Mouse (Mus musculus): ENCODE measurements around the gene B4galt2. TPM values are rescaled to one million over a fixed set of nuclear protein-coding genes. Genes with fewer than 3 reads are reported as not detected.
A peak's percentile ranks its signal among the peaks of the same experiment; 100 is the strongest.

The B4galt2 gene
- polyA plus RNA-seq, 1 experiment from 2014 or later = 28.7 TPM

DNA sequence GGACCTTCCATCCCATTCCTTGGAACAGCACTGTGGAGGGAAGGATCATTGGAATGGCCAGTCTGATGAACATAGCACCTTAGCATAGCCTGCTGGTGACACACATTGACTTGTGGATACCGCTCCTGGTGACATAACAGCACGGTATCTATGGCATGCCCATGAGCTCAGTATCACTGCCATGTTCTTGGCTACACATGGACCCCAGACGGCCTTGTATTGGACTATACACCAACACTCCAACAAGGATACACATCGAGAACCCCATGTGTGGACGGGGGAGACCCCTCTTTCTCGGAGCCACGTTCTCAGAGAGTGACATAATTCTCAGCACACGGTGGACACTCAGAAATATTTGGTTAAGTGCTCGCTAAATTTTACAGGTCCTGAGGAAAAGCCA is 52.5 kb downstream of the B4galt2 start:
- Histone ChIP-seq H3K9me3 (replicated peaks) (no peaks in the 10 kb centered on the region), H3K4me2 (no peak overlapping the region), H3K4me3 (no peak overlapping the region), H3K36me3 (ENCODE audit: poor library complexity, severe bottlenecking) (no peaks in the 10 kb centered on the region), H3K27me3 (no peaks in the 10 kb centered on the region; the same call in 1 of the 2 replicates), H3K4me1 (peaks cover 14% of the 10 kb centered on the region), H3K9ac (no peak overlapping the region), H3K27ac (no peak overlapping the region)
- ATAC-seq = no peak
- 94% methylated on average over 9 of the region's 9 CpGs for WGBS

DNA sequence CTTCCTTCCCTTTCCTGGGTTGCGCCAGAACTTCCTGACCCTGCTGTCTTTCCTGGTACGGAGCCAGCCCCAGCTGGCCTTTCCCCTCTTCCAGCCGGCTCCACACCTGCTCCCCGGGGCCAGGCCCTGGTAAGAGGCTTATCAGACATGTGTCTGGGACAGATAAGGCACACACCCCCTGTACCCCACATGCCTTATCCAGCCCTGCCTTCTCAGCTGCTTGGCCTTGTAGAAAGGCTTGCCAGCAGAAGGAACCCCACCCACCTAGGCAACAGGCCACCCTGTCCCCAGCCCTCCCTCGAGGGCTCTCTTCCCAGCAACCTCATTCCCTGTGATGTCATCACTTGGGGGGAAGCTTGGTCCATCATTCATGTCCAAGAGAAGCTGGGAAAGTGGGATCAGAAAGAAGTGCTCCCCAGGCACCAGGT is 53.1 kb downstream of the B4galt2 start:
- peak overlapping the region; percentile 32 for H3K4me2 ChIP-seq

DNA sequence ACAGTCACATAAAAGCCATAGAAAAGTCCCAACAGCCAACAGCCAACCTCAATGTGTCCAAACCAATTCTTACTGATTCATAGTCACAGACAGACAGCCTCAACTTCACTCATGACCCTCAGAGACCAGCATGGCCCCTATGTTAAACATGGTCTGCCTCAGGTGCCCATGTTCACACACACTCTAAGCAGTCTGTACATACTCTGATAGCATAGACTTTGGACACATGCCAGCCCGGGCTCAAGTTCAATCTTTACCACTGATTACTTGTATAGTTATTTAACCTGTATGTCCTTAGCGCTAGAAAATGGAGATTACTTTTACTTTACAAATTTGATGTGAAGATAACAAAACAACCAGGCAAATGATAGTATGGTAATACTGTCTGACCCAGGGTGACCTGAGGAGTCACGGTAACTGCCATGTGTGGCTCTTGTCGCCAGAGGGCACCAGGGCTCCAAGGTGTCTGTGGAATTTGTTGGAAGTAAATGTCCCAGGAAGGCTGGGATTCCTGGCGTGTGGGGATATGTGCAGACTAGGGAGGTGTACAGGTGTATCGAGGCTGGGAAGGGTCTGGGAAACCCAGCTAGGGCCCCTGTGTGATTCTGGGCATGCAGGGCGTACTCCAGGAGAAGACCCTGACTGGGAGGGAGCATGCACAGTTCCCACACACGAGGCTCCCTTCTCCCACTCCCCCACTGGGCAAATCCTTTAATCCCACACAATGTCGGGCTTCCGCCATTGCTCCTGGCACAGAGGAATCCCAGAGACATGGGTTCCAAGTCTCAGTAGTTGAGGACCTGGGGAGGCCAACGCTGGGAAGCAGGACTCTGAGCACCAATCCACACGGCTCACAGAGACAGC is 53.8 kb downstream of the B4galt2 start:
- H3K9me3 ChIP-seq (replicated peaks) = no peaks in the 10 kb centered on the region
- 7% methylated on average over 12 of the region's 12 CpGs for WGBS
- ATAC-seq = 0 out of 2 replicates have a peak, but pooled peaks have one; percentile 36
- H3K9ac ChIP-seq = 0 out of 2 replicates have a peak overlapping the region, but pooled peaks have one; percentile 26
- H3K36me3 ChIP-seq (ENCODE audit: poor library complexity, severe bottlenecking) = no peaks in the 10 kb centered on the region
- peaks cover 10% of the 10 kb centered on the region for H3K4me1 ChIP-seq
- no peaks in the 10 kb centered on the region; the same call in 1 of the 2 replicates for H3K27me3 ChIP-seq
- H3K4me2 ChIP-seq = peak overlapping the region; percentile 32
- H3K4me3 ChIP-seq = no peak overlapping the region
- no peak overlapping the region for H3K27ac ChIP-seq

More for the DNA sequence above, 53.1 kb downstream of the B4galt2 start:
- ATAC-seq = no peak
- Histone ChIP-seq H3K36me3 (ENCODE audit: poor library complexity, severe bottlenecking) (no peaks in the 10 kb centered on the region), H3K4me1 (peaks cover 14% of the 10 kb centered on the region), H3K27me3 (no peaks in the 10 kb centered on the region; the same call in 1 of the 2 replicates), H3K9ac (0 out of 2 replicates have a peak overlapping the region, but pooled peaks have one; percentile 26), H3K9me3 (replicated peaks) (no peaks in the 10 kb centered on the region), H3K27ac (no peak overlapping the region), H3K4me3 (no peak overlapping the region)
- WGBS = 16% methylated on average over 5 of the region's 5 CpGs

DNA sequence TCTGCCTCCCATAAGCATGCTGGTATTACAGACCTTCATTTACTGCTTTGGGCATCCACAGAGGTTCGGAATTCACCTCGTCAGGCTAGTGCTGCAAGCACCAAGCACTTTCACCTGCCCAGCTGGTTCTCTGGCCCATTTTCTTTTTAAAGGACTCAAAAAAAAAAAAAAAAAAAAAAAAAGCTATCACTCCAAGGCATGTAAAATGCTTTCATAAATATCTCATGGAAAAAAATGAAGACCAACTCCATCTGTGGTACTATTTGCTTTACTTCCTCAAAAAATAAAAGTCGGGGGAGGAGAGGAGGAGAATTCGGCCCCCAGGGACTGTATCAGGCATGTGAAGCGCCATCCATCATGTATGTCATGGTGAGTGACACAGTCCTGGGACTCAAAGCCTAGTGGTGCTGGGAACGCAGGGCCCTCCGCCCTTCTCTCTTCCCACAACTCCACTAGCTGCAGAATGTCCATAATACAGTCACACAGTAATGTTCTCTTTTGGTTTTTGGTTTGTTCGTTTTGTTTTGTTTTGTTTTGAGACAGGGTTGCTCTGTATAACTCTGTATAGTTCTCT is 54.6 kb downstream of the B4galt2 start:
- H3K4me1 ChIP-seq = peaks cover 7% of the 10 kb centered on the region
- WGBS = 81% methylated on average over 8 of the region's 8 CpGs
- H3K27ac ChIP-seq = no peak overlapping the region
- H3K36me3 ChIP-seq (ENCODE audit: poor library complexity, severe bottlenecking) = no peaks in the 10 kb centered on the region
- no peak overlapping the region for H3K9ac ChIP-seq
- no peaks in the 10 kb centered on the region for H3K9me3 ChIP-seq (replicated peaks)
- H3K4me2 ChIP-seq = no peak overlapping the region
- no peak overlapping the region for H3K4me3 ChIP-seq
- no peaks in the 10 kb centered on the region; the same call in 1 of the 2 replicates for H3K27me3 ChIP-seq
- ATAC-seq = no peak

Other genes with a start within 250 kb of the B4galt2 start
- gene Dmap1, start 201.2 kb downstream of the B4galt2 start, polyA plus RNA-seq (2015; fragmentation: Nextera tagmentation; extraction: Ambion mirVana) = 73.6 and 76.7 TPM in 2 replicates
- gene Gm12845, start 159.1 kb downstream of the B4galt2 start, polyA plus RNA-seq (2015; fragmentation: Nextera tagmentation; extraction: Ambion mirVana) = not detected in 2 replicates
- gene Klf17, start 117.8 kb downstream of the B4galt2 start, polyA plus RNA-seq (2015; fragmentation: Nextera tagmentation; extraction: Ambion mirVana) = not detected in 2 replicates
- gene Slc6a9, start 49.0 kb downstream of the B4galt2 start, polyA plus RNA-seq (2015; fragmentation: Nextera tagmentation; extraction: Ambion mirVana) = 7.8 and 7.9 TPM in 2 replicates
- gene Ccdc24, start 10.9 kb downstream of the B4galt2 start, polyA plus RNA-seq (2015; fragmentation: Nextera tagmentation; extraction: Ambion mirVana) = 1.2 and 2.1 TPM in 2 replicates
- 333 and 349 TPM in 2 replicates for gene Atp6v0b, start 3.8 kb upstream of the B4galt2 start, polyA plus RNA-seq (2015; fragmentation: Nextera tagmentation; extraction: Ambion mirVana)
- 27.3 and 28.5 TPM in 2 replicates for gene Dph2, start 8.5 kb upstream of the B4galt2 start, polyA plus RNA-seq (2015; fragmentation: Nextera tagmentation; extraction: Ambion mirVana)
- 60.5 and 70.6 TPM in 2 replicates for gene Ipo13, start 31.5 kb upstream of the B4galt2 start, polyA plus RNA-seq (2015; fragmentation: Nextera tagmentation; extraction: Ambion mirVana)
- 0.21 and 0.31 TPM in 2 replicates for gene Artn, start 46.3 kb upstream of the B4galt2 start, polyA plus RNA-seq (2015; fragmentation: Nextera tagmentation; extraction: Ambion mirVana)

Measured in forebrain, embryonic 13.5 days (tissue).